In genomic region chr15:56119287-56120065, GRCm38 (mm10) we compare ENCODE assay signal across 28 mouse cellular contexts.
DNase-seq lines count a peak whose midpoint lies in the region; ATAC-seq and TF ChIP-seq lines count a peak whose summit lies in the region.
"Had no signal": no experiment of that assay in that cellular context is flagged by ENCODE, and none has a peak within 500 bp of the region (broad histone marks: within the 10 kb centered on the region; RNA-seq: fewer than 3 reads in every experiment).

No protein-coding gene starts in this region.

- H3K9ac ChIP-seq in MEL (ENCODE audit: control insufficient read depth, low read depth, low read length, poor library complexity, severe bottlenecking), result no peak overlapping the region
- no peak overlapping the region for H3K9ac ChIP-seq in forebrain, embryonic 12.5 days
- H3K9ac ChIP-seq: forebrain, embryonic 15.5 days; heart, embryonic 12.5 days; heart, embryonic 15.5 days; hindbrain, embryonic 13.5 days; intestine, embryonic 15.5 days had no signal

- ATAC-seq in common myeloid progenitor, adult 5-6 weeks (replicated peaks; ENCODE audit: low read depth, poor library complexity, severe bottlenecking), result peak; percentile 100
- ATAC-seq in megakaryocyte, adult 5-6 weeks (ENCODE audit: poor library complexity, severe bottlenecking), result peak; percentile 35; the same call in 1 of the 2 replicates
- no peak for ATAC-seq in forebrain, embryonic 12.5 days (ENCODE audit: low FRiP score)
- ATAC-seq: activated CD4-positive, CD25-positive, alpha-beta regulatory T cell, adult 4 months; CD4-positive, CD25-positive, alpha-beta regulatory T cell, adult 4 months; forebrain, embryonic 15.5 days; hindbrain, embryonic 16.5 days; intestine, embryonic 15.5 days had no signal

- peak; percentile 2 for DNase-seq in 416B (ENCODE audit: low read depth)
- DNase-seq in MEL (ENCODE audit: low read depth, low spot score), result peak; percentile 4
- no peak for DNase-seq in adrenal gland, postnatal 36 days
- no peak for DNase-seq in gastrocnemius, adult 8-10 months (ENCODE audit: low spot score in 2 of 2)
- DNase-seq in adrenal gland, adult 2 months, result no peak
- DNase-seq: adrenal gland, postnatal 10 days; cerebellum, adult 11 months; cerebellum, adult 2 months; cerebellum, postnatal 10 days; cerebellum, postnatal 36 days; gastrocnemius, postnatal 10 days; gastrocnemius, postnatal 36 days; heart, adult 18-20 months; heart, postnatal 10 days; heart, postnatal 4 days; kidney, adult 11 months; kidney, adult 8-10 months had no signal

- H3K27ac ChIP-seq in MEL (ENCODE audit: control insufficient read depth, low read depth, low read length), result no peak overlapping the region
- H3K27ac ChIP-seq in forebrain, embryonic 12.5 days, result no peak overlapping the region
- H3K27ac ChIP-seq: forebrain, embryonic 15.5 days; heart, embryonic 15.5 days; hindbrain, embryonic 13.5 days; intestine, embryonic 15.5 days had no signal

- TF ChIP-seq CTCF in MEL (IDR thresholded peaks at IDR 0.05 in 2 of 3, conservative IDR thresholded peaks at IDR 0.05 in 1 of 3; ENCODE audit: control insufficient read depth in 1 of 3, insufficient read depth in 1 of 3, low read depth in 2 of 3, low read length in 3 of 3, poor library complexity in 1 of 3, severe bottlenecking in 1 of 3), result no peak

- H3K27me3 ChIP-seq in MEL (ENCODE audit: control insufficient read depth in 1 of 2, insufficient read depth in 2 of 2, low read length in 2 of 2), result no peaks in the 10 kb centered on the region
- H3K27me3 ChIP-seq in forebrain, embryonic 12.5 days, result no peaks in the 10 kb centered on the region
- H3K27me3 ChIP-seq: forebrain, embryonic 15.5 days; heart, embryonic 12.5 days; heart, embryonic 15.5 days; hindbrain, embryonic 13.5 days; intestine, embryonic 15.5 days had no signal

- TF ChIP-seq EP300 in MEL (IDR thresholded peaks at IDR 0.05; ENCODE audit: low read depth in 1 of 2, low read length in 2 of 2), result no peak

- no peak overlapping the region for H3K4me3 ChIP-seq in MEL (ENCODE audit: control insufficient read depth in 1 of 2, insufficient read depth in 1 of 2, low read depth in 2 of 2, low read length in 2 of 2)
- H3K4me3 ChIP-seq in forebrain, embryonic 12.5 days (replicated peaks), result no peak overlapping the region
- H3K4me3 ChIP-seq: forebrain, embryonic 15.5 days; heart, embryonic 12.5 days; heart, embryonic 15.5 days; hindbrain, embryonic 13.5 days; intestine, embryonic 15.5 days had no signal

- H3K36me3 ChIP-seq in MEL (ENCODE audit: control insufficient read depth in 1 of 2, insufficient read depth in 2 of 2, low read length in 2 of 2), result no peaks in the 10 kb centered on the region
- H3K36me3 ChIP-seq in forebrain, embryonic 12.5 days (replicated peaks), result no peaks in the 10 kb centered on the region
- H3K36me3 ChIP-seq: forebrain, embryonic 15.5 days; heart, embryonic 12.5 days; heart, embryonic 15.5 days; hindbrain, embryonic 13.5 days; intestine, embryonic 15.5 days had no signal

- no peak overlapping the region for H3K4me2 ChIP-seq in forebrain, embryonic 12.5 days
- H3K4me2 ChIP-seq: forebrain, embryonic 15.5 days; heart, embryonic 12.5 days; heart, embryonic 15.5 days; hindbrain, embryonic 13.5 days; intestine, embryonic 15.5 days had no signal

- no peaks in the 10 kb centered on the region for H3K9me3 ChIP-seq in MEL (replicated peaks; ENCODE audit: insufficient read depth, low read length)
- no peaks in the 10 kb centered on the region for H3K9me3 ChIP-seq in forebrain, embryonic 12.5 days
- H3K9me3 ChIP-seq: forebrain, embryonic 15.5 days; heart, embryonic 12.5 days; heart, embryonic 15.5 days; hindbrain, embryonic 13.5 days; intestine, embryonic 15.5 days had no signal

- no peak for TF ChIP-seq POLR2A in MEL (IDR thresholded peaks at IDR 0.05; ENCODE audit: control insufficient read depth in 1 of 2, insufficient read depth in 1 of 2, low read depth in 1 of 2, low read length in 2 of 2, poor library complexity in 1 of 2)

- TF ChIP-seq RAD21 in MEL (IDR thresholded peaks at IDR 0.05; ENCODE audit: low read depth, low read length), result no peak

- no peaks in the 10 kb centered on the region for H3K4me1 ChIP-seq in MEL (ENCODE audit: control insufficient read depth in 1 of 2, insufficient read depth in 2 of 2, low read length in 2 of 2)
- H3K4me1 ChIP-seq in forebrain, embryonic 12.5 days, result no peaks in the 10 kb centered on the region
- H3K4me1 ChIP-seq: forebrain, embryonic 15.5 days; heart, embryonic 12.5 days; heart, embryonic 15.5 days; hindbrain, embryonic 13.5 days; intestine, embryonic 15.5 days had no signal

- no peaks in the 10 kb centered on the region for H3K79me2 ChIP-seq in MEL (ENCODE audit: control insufficient read depth, insufficient read depth, low read length, poor library complexity)

TF ChIP-seq in MEL, 35 proteins besides CTCF, POLR2A, EP300 and RAD21:
- no peak for TF ChIP-seq MEF2A (IDR thresholded peaks at IDR 0.05; ENCODE audit: extremely low read depth, insufficient replicate concordance, low read depth, low read length, poor library complexity, severe bottlenecking)
- no peak for TF ChIP-seq MXI1 (IDR thresholded peaks at IDR 0.05; ENCODE audit: low read depth, low read length)
- no peak for TF ChIP-seq MAFK (IDR thresholded peaks at IDR 0.05; ENCODE audit: borderline replicate concordance, low read depth, low read length)
- TF ChIP-seq RCOR1 (IDR thresholded peaks at IDR 0.05; ENCODE audit: low read depth, low read length), result no peak
- TF ChIP-seq TAL1 (IDR thresholded peaks at IDR 0.05; ENCODE audit: low read length), result no peak
- TF ChIP-seq UBTF (IDR thresholded peaks at IDR 0.05; ENCODE audit: borderline replicate concordance, insufficient read depth, low read depth, low read length), result no peak
- no peak for TF ChIP-seq GATA1 (IDR thresholded peaks at IDR 0.05; ENCODE audit: low read depth, low read length)
- no peak for TF ChIP-seq MYC (IDR thresholded peaks at IDR 0.05; ENCODE audit: low read depth, low read length)
- no peak for TF ChIP-seq JUND (IDR thresholded peaks at IDR 0.05; ENCODE audit: low read depth, low read length)

Comparison
In these comparisons a context has a peak if more than half of its experiments do, and no peak if none do; other contexts are left out.
1. DNase-seq: peak in 416B (single experiment) and MEL (single experiment); none in adrenal gland, postnatal 36 days (0 of 2), gastrocnemius, adult 8-10 months (0 of 2) and adrenal gland, adult 2 months (single experiment).